Mouse (Mus musculus) T-helper 1 cell (primary cell): ENCODE measurements around the gene Ak2.

ENCODE experiments used
- in situ Hi-C: fragments of 300-600 bp; cut with MboI, MseI; formaldehyde crosslinking; loops from one replicate; pipeline ENCODE4 v1.15.1; 2025; ENCODE audit warnings: high pct_unique_total_duplicates

Ak2 gene

DNA sequence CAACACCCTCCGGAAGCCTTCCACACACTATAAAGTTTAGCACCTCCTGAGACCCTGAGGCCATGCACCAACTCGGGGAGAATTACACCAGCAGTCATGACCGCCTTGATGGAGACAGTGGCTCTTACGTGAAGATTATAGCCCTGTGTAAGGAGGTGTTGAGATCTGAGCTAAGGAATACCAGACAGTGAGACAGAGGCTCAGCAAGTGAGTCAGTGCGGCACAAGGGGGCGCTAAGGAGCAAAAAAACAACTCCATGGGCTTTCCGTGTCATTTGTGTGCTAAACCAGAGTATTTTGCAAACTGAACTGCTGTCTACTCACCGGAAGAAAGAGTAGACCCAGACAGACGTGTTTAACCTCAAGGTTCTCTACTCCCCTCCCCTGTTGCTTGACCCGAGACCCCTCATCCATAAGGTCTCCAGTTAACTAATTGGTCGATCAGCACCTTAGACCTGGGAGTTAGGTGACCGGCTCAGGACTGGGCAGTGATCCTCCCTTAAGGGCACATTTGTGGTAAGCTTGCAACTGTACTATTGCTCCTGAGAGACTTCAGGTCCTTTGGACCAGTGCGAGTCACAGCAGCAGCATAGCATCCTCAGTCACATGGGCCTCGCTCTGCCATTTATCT is 20.6 kb upstream of the Ak2 start:
- in situ Hi-C loops: no loop called here

DNA sequence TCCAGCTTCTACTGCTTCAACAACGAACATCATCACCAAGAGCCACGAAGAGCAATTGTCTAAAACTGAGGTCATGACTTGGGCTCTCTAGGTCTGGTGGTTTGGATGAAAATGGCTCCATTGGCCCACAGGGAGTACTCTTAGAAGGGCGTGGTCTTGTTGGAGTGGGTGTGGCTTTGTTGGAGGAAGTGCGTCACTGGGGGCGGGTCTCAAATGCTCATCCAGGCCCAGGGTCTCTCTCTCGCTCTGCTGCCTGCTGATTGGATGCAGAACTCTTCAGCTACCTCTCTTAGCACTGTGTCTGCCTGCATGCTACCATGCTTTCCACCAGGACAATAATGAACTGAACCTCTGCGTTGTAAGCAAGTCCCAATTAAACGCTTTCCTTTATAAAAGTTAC is 17.1 kb upstream of the Ak2 start:
- in situ Hi-C loops: no loop called here

DNA sequence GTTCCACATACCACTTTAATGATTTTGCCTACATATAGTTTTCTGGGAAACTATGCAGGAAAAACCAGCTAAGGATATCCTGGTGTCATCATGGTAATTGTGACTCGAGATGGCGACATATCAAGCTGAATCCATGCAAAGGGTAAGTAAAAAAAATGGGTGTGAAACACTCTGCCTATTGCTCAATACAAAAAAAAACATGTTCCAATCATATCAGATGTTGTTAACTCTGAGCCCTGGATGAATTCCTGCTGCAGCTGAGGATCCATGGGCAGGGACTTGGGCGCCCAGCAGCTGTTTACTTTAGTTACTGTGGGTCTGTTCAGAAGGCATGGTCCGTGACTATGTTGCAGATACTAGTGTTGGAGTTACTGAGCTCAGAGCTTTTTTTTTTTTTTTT is 15.2 kb upstream of the Ak2 start:
- in situ Hi-C loops: no loop called here

DNA sequence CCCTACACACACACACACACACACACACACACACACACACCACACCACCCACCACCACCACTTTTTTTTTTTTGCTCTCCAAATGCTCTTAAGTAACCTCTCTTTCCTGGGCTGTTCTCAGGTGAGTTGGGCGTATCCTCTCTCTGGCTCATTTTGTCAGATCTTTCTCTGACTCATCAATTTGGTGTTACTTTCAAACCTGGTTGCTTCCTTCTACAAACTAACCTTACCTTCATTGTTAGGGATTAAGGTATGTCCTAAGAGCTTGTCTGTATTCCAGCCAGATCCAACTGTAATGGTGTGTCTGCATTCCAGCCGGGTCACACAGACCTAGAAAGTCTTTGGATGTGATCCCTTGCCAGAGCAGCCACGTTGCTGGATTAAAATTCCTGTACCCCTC is 14.5 kb upstream of the Ak2 start:
- in situ Hi-C loops: no loop called here

DNA sequence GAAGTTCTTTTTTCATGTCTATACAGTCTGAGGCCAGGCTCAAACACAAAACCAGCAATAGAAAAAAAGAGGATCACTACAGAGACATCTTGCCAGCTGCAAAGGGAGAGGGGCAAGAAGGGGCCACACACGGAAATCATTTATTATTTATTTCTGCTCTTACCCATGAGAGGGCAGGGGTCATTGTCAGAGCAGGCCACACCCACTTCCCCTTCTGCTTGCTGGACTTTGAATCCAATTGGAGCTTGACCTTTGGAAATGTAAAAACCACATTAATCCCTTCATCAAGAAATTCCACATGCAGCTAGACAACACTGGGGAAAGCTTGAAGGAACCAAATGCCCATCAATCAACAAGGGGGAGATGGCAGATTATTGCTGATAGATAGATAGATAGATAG is 13.1 kb upstream of the Ak2 start:
- in situ Hi-C loops: no loop called here

DNA sequence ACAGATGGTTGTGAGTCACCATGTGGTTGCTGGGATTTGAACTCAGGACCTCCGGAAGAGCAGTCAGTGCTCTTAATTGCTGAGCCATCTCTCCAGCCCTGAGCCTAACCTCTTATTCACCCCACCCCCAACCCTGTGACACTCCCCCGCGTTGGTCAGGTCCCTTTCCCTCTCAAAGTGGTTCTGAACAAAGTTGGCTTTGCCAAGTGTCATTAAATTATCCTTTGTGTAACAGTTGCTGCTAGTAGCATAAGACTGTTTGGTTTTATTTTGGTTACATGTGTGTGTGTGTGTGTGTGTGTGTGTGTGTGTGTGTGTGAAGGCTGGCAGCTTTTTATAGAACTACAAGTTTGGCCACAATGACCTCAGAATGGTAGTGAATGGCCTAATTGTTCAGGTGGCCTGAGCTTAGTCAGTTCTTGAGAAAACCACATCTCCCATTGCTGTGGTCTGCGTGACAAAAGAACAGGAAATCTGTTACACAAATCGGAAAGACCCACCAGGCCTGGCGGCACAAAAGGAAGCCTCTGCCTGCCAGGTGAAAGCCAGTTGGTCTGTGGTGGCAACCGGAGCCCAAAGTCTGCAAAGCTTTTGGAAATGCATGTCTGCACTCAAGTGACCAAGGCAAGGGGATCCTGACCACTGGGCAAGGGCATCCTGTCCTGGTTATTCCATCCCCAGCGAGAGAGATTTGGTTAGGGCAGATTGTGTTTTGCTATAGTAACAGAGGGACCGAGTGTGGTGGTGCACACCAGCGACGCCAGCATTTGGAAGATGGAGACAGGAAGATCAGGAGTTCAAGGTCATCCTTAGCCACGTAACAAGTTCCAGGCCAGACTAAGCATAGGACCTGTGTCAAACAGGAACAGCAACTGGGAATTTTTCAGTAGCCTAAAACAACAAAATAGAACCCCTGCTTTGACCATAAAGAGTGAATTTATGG is 10.6 kb upstream of the Ak2 start:
- in situ Hi-C loops: no loop called here

DNA sequence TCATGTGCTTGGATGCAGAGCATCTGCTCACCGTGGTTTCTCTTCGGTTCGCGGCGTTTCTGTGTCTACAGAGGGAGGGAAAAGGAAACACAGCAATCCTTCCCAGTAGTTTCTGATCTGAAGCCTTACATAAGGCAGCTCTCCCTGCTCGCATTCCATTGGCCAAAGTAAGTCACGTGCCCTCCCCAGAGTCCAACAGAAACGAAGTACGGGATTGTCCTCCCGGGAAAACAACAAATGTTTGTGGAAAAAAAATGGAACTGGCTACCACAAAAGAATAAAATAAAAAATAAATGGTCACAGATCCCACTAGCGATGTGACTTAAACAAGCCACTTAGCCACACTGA is 10.0 kb upstream of the Ak2 start:
- in situ Hi-C loops: no loop called here

DNA sequence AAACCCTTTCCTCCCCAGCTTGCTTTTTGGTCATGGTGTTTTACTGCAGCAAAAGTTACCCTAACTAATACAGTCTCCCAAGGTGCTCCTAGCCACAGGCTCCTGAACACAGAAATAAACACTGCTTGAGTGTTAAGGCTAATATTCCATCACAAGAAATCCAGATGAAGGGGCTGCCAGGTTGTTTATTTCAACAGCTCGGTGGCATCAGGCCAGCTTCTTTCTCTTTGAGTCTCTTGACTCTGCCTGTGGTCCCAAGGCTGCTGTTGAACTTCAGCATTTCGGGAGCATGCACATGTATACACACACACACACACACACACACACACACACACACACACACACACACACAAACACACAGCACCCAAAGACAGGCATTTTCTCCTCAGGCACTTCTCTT is 8.6 kb upstream of the Ak2 start:
- in situ Hi-C loops: no loop called here

DNA sequence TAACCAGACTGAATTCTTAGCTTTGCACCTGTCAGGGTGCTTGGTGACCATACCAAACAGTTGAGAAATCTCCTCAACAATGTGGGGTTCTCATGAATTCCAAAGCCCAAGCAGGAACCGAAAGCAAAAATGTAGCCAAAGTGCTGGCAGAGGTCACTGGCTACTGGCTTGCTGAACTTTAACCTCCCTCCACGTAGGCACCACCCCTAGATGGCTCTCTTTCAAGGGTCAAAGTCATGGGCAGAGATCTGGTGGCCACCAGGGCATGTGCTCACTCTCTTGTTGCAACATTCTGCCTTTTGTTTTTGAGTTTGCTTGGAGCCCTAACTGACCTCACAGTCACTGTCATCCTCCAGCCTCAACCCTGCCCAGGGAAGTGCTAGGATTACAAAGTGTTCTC is 8.1 kb upstream of the Ak2 start:
- in situ Hi-C loops: no loop called here

DNA sequence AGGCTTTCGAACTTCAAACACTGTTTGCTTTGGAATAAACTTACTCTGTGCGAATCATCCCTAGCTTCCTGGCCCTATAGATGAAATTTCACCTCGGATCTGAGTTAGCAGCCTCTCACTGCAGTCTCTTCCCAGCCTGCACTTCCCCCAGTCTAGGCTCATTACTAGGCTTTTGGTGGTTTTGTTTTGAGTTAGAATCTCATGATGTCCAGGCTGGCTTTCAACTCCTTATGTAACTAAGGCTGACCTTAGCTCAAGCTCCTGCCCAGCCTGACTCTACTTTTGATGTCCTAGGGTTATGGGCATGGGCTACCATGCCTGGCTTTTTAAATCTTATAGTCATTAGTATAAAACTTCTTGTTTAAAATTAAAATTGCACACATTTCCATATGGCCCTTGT is 7.2 kb upstream of the Ak2 start:
- in situ Hi-C loops: no loop called here

DNA sequence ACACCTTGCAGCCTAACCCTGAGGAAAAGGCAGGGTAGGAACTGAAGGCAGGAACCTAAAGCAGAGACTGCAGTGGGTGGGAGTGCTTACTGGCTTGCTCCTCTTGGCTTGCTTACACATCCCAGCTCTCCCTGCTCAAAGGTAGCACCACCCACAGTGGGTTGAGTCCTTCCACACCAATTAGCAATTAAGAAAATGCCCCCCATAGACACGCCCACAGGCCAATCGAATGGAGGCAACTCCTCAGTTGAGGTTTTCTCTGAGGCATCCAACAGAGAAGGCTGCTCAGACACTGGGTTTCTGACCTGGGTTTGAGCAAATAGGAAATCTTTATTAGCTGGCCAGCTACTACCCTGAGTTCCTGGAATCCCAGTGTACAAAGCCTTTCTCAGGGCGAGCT is 2.8 kb upstream of the Ak2 start:
- in situ Hi-C loops: no loop called here

DNA sequence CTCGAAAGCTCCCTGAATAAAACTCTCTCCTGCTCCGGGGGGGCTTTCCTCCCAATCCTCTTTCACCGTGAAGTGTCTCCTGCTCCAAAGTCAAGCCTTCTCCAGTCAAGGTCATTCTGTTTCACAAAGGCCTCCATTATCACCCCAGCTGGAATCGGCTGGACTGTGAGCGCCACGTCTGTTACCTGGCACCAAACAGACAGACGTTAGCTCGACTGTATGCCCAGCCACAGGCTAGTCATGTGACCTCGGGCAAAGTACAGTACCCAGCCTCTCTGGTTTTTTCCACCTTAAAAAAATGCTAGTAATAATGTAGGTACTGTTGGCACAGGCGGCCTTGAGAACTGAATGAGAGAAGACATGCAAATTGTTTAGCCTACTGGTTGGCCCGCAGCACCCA is 2.1 kb upstream of the Ak2 start:
- in situ Hi-C loops: no loop called here

DNA sequence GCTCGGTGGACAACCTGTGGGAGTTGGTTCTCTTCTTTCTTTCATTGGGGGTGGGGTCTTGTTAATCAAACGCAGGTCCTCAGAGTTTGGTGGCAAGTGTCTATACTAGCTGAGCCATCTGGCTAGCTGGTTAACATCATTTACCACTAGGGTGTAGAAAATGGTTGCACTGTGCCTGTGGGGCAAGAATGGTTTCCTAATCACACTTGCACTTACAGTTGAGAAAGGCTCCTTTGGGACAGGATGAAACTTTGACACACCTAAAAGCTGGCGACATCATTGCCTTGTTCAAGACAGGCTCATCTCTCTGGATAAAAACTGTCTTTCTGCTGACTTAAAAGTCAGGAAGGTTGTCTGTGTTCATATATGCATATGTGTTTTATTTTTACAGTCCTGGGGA is 418 bp downstream of the Ak2 start:
- in situ Hi-C loops: no loop called here

DNA sequence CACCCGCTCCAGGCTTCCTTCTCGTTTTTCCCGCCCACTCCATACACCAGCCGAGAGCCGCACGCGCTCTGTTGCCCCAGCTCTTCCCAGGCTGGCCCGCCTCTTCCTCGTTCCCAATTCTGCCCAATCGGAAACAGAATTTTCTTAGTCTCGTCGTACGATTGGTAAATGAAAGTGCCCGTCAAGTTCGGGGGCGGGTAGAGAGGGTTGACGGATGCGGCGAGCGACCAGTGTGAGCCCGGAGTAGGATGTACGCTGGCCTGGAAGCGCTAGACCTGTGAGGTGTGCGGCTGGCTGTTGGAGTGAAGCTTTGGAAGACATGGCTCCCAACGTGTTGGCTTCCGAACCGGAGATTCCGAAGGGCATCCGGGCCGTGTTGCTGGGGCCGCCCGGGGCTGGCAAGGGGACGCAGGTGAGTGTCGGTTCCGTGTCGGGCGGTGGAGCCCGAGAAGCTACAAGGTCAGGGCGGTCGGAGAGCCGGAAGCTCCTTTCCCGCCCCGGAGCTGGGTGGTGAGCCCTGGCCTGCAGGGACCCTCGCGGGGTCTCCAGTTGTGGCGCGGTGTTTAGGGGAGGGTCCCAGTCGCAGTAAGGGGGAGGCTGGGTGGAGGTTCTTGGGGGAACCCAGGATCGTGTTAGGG is 1.4 kb downstream of the Ak2 start:
- in situ Hi-C loops: no loop called here

DNA sequence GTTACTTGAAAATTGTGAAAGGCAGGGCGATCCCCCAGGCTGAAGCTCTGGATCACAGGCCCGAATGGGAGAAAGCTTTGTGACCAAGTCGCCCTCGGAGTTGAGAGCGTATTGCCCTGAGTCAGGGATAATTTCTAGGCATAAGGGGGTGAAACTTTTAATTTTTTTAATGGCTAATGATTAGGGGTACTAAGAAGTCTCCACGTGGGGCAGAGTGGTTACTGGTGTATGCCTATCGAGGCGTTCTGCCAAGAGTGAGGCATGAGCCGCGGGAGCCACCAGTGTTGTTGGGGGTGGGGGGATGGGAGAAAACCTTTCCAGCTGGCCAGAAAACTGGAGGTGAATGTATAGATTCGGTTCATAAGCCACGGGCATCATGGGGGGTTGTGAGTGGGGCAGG is 1.9 kb downstream of the Ak2 start:
- in situ Hi-C loops: no loop called here

DNA sequence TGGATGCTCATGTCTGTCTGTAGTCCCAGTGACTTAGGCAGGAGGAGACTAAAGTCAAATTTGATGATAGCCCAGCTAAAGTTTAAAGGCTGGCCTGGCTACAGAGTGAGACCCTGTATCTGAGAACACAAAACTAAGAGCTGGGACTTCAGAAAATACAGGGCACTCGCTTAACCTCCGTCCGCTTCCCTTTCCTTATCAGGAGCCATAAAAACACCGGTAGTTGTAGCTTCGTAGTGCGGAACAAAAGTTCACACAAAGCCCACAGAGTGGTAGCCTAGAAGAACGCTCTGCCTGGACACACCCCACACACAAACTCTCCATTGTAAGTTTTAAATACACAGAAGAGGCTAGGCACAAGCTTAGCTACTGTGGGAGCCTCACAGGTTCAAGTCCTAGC is 3.5 kb downstream of the Ak2 start:
- in situ Hi-C loops: no loop called here

DNA sequence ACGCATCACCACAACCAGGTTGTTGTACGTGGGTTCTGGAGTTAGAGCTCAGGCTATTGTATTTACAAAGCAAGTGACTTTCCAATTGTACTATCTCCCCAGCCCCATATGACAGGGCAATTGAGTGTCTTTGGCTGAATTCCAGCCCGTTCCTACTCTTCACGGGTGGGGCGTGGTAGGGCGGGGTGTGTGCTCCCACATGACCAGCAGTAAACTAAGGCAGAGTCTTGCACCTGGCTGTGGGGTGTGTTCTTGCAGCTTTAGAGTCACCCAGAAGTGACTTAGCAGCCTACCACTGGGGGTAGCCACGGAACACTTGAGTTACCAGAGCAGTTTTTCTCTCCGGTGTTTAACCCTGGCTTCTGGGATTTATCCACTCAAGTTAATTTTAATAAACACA is 5.5 kb downstream of the Ak2 start:
- in situ Hi-C loops: no loop called here

DNA sequence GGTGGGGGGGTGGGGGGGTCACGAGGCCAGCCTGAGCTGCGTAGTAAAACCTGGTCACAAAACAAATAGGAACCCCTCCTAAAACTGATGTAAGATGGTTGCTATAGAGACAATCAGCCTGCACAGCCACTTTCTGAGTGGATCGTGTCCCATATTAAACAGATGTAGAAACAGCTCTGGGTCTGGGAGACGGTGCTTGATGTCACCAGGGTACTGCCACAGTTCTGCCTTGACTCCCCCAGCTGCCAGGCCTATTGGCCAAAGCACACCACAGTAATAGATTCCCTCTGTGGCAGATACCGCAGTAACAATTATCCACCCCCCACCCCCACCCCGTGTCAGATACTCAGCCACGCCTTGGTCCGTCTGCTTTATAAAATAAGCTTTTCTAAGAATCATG is 6.6 kb downstream of the Ak2 start:
- in situ Hi-C loops: no loop called here

DNA sequence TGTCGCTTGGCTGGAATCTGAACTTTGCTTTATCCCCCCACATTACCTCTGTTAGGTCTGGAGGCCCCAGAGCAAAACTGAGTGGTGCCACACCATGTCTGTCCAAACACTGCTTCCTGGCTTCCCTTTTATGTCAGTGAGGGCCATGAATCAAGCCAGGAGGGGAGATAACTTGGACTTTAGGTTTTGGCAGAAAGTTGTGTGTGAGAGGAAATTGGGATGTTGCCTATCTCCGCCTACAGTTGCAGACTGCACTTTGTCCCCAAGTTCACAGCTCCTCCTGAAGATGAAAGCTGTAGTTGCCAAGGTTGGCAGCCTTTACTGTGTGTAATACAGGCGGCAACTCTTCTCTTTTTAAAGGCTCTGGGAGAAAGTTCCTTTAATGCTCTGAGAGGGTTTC is 9.0 kb downstream of the Ak2 start:
- in situ Hi-C loops: no loop called here

DNA sequence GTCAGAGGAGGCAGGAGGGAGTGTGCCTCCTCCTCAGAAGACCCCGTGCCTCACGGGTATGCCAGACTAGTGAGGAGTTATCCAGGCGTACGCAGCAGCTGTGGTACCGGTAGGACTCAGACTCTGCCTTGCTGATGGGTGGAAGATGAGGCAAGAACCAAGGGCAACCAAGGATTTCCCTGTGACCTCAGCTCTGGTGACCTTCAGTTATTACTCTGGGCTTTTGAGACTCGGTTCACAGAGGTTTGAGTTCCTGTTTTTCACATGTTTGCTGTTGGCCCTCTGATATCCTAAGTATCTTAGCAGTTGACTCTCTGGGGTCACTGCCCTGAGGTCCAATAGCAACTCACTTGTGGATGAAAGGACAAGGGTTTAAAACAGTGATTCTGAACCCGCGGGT is 12.0 kb downstream of the Ak2 start:
- in situ Hi-C loops: no loop called here

DNA sequence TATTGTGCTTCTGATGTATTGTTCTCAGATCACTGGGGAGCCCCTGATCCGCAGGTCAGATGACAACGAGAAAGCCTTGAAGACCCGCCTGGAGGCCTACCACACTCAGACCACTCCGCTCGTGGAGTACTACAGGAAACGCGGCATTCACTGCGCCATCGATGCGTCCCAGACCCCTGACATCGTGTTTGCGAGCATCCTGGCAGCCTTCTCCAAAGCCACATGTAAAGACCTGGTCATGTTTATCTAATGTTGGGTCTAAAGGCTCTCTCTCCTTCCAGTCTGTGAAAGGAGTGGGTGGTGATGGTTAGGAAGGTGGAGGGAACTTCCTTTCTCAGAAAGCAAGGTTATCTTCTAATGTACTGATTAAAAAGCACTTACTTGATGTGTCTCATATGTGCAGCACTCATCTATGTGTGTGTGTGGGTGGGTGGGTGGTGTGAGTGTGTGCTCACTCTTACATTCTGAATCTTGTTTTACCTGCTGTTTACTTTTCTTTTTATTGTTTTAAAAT is 16.3 kb downstream of the Ak2 start:
- in situ Hi-C loops: no loop called here

DNA sequence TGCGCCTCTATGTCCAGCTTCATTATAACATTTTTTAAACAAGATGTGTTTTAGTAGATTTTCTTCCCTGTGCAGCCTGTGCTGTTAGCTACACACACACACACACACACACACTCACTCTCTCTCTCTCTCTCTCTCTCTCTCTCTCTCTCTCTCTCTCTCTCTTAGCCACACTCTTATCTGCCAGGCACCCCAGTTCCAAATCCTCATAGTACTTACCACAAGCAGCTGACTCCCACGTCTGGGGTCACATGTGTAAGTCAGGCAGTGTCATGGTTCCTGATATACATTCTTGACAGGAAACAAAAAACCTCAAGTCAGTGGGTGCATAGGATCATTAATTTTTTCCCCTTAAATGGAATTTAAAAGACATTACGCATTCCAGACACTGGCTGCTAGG is 16.9 kb downstream of the Ak2 start:
- in situ Hi-C loops: no loop called here

DNA sequence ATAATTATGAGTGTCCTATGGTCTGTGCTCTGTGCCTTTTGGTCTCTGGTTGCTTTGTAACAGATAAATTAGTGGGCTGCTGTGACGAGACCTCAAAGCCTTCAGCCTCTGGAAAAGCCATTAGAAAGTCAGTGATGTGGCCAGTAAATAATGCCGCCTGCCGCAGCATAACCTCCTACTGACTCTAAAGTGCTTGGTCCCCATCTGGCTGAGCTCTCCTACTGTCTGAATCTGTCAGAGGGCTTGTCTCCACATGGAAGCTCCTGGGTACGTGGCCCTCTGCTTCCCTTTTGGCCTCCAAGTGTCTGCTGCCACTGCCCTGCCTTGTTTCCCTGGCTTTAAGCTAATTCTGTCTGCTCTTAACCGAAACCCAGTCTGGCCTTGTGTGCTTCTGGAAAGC is 17.8 kb downstream of the Ak2 start:
- in situ Hi-C loops: no loop called here
